Mouse (Mus musculus) midbrain, embryonic 15.5 days (tissue): ENCODE measurements at regions not wholly inside any gene's neighbourhood (a gene's known extent, or its start where the extent isn't known, plus 50 kb on each side); places are given as distances from the start of the nearest gene placed in this dataset.

Experiments used
- ATAC-seq: fragments of 200-750 bp; cut with Nextera tagmentation; replicated peaks from 2 replicates; pipeline ENCODE4 v1.8.0; 2017; ENCODE audit warnings: moderate TSS enrichment
- H3K27ac ChIP-seq: fragments of 300-500 bp; sonication (generic); 2 replicates; pipeline ENCODE4 v1.5.1; 2015; ENCODE audit warnings: mild to moderate bottlenecking, inconsistent platforms
- H3K27me3 ChIP-seq: fragments of 300-500 bp; sonication (generic); replicated peaks from 2 replicates; pipeline ENCODE4 v1.6.1; 2015; ENCODE audit warnings: inconsistent platforms
- H3K36me3 ChIP-seq: fragments of 300-500 bp; sonication (generic); replicated peaks from 2 replicates; pipeline ENCODE4 v1.6.1; 2015; ENCODE audit warnings: inconsistent platforms
- H3K4me1 ChIP-seq: fragments of 300-500 bp; sonication (generic); 2 replicates; pipeline ENCODE4 v1.6.1; 2015; ENCODE audit warnings: inconsistent platforms
- H3K4me2 ChIP-seq: fragments of 300-500 bp; sonication (generic); 2 replicates; pipeline ENCODE4 v1.6.1; 2015; ENCODE audit warnings: inconsistent platforms, mild to moderate bottlenecking, moderate library complexity
- H3K4me3 ChIP-seq: fragments of 300-500 bp; sonication (generic); 2 replicates; pipeline ENCODE4 v1.5.1; 2015; ENCODE audit warnings: mild to moderate bottlenecking, inconsistent platforms
- H3K9ac ChIP-seq: fragments of 300-500 bp; sonication (generic); 2 replicates; pipeline ENCODE4 v1.6.1; 2015; ENCODE audit warnings: mild to moderate bottlenecking, inconsistent platforms
- H3K9me3 ChIP-seq: fragments of 300-500 bp; sonication (generic); 2 replicates; pipeline ENCODE4 v1.6.1; 2016; ENCODE audit warnings: inconsistent platforms
- WGBS: fragments of 180-500 bp; shearing (Covaris S2); methylation state at CpG from one replicate; pipeline ENCODE4 v1.1.7; 2015; ENCODE audit warnings: mixed read lengths; 5-methylcytosine and 5-hydroxymethylcytosine counted together

DNA sequence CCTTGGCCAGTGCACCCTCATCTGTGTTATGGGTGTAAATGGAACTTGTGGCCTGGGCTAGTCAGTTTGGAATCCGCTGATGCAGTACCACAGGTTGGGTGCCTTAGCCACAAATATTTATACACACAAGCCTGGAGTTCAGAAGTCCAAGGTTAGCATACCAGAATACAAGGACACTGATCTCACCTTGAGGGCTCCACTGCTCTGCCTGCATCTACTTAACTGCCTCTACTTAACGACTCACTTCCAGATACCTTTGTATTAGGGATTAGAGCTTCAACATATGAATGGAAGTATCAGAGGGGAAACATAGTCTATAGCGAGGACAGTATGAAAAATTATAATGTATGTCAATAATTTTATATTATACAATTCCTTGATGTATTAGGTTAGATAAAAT, 57.5 kb downstream of the Tmem174 start:
- H3K4me2 ChIP-seq: no peak overlapping the region
- no peak overlapping the region for H3K4me3 ChIP-seq
- no peaks in the 10 kb centered on the region for H3K4me1 ChIP-seq
- no peaks in the 10 kb centered on the region for H3K36me3 ChIP-seq
- H3K27ac ChIP-seq: no peak overlapping the region
- peaks cover 78% of the 10 kb centered on the region for H3K27me3 ChIP-seq
- 86% methylated on average over 3 of the region's 3 CpGs for WGBS
- H3K9ac ChIP-seq: no peak overlapping the region
- H3K9me3 ChIP-seq: no peaks in the 10 kb centered on the region
- no peak for ATAC-seq

DNA sequence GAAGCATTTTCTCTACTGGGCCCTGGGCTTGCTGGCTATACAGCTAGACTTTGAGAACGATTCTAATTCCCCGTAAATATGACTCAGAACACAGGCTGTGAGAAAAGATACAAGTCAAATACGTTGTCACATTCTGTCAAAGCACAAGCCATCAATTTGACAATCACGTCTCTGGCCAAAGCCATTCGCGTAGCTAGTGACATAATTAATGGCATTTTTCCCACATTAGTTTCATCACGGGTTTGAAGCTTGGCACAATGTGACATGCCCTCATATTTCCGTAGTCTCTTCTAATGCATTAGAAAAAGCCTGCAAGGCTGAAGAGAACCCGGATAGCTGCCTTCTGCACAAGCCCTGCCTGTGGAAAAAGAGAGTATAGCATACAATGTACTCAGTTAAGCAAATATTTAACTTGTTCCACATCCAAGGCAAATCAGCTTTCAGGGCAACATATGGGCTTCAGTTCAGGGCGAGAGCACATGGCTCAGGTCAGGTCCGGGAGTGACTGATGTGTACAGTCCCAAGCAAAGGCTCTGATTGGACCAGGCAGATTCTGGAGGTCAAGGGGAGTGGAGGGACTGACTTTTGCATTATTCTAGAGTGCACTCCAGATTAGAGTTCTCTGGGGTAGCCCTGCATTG, 58.7 kb downstream of the Tmem174 start:
- H3K27me3 ChIP-seq: peaks cover 76% of the 10 kb centered on the region
- no peaks in the 10 kb centered on the region for H3K36me3 ChIP-seq
- H3K4me2 ChIP-seq: no peak overlapping the region
- H3K27ac ChIP-seq: no peak overlapping the region
- H3K9ac ChIP-seq: no peak overlapping the region
- ATAC-seq: no peak
- H3K4me1 ChIP-seq: peaks cover 5% of the 10 kb centered on the region
- 65% methylated on average over 11 of the region's 11 CpGs for WGBS
- no peaks in the 10 kb centered on the region for H3K9me3 ChIP-seq
- no peak overlapping the region for H3K4me3 ChIP-seq

DNA sequence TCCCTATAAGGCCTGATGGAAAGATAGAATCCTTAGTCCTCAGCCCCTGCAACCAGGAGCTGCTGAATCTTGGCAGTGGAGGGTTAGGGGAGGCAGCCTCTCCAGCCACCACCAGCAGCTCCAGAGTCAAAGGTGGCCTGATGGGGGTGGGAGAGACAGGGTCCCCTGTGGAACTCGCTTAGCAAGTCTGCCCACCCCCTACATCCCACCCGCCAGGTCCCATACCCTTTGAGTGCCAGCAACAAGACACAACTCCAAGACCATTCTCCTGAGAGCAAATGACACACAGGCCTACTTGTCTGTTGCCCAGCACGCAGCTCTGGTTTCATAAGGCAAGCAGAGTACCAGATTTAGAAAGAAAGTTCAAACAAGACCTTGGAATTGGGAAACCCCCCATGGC, 61.1 kb downstream of the Tmem174 start:
- Histone ChIP-seq H3K4me1 (peaks cover 21% of the 10 kb centered on the region), H3K27me3 (peaks cover 75% of the 10 kb centered on the region), H3K9ac (no peak overlapping the region), H3K36me3 (no peaks in the 10 kb centered on the region), H3K4me2 (no peak overlapping the region), H3K27ac (no peak overlapping the region), H3K4me3 (no peak overlapping the region), H3K9me3 (no peaks in the 10 kb centered on the region)
- WGBS: 71% methylated on average over 3 of the region's 3 CpGs
- ATAC-seq: no peak

DNA sequence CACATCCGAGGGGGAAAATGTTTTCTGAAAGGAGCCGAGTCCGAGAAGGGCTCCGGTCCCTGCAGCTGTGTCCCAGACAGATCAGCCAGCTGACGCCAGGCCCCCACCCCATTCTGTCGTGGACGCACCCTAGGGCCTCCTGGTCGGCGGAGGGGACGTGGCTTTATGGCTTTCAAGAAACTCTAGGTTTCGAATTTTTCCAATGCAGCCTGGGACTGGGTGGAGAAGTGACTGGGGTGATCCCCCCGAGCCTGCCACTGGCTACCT, 63.2 kb downstream of the Tmem174 start:
- peaks cover 75% of the 10 kb centered on the region for H3K27me3 ChIP-seq
- no peak overlapping the region for H3K4me2 ChIP-seq
- no peaks in the 10 kb centered on the region for H3K36me3 ChIP-seq
- 15% methylated on average over 12 of the region's 12 CpGs for WGBS
- no peak overlapping the region for H3K9ac ChIP-seq
- ATAC-seq: no peak
- peaks cover 21% of the 10 kb centered on the region for H3K4me1 ChIP-seq
- no peak overlapping the region for H3K27ac ChIP-seq
- H3K9me3 ChIP-seq: no peaks in the 10 kb centered on the region
- H3K4me3 ChIP-seq: no peak overlapping the region

DNA sequence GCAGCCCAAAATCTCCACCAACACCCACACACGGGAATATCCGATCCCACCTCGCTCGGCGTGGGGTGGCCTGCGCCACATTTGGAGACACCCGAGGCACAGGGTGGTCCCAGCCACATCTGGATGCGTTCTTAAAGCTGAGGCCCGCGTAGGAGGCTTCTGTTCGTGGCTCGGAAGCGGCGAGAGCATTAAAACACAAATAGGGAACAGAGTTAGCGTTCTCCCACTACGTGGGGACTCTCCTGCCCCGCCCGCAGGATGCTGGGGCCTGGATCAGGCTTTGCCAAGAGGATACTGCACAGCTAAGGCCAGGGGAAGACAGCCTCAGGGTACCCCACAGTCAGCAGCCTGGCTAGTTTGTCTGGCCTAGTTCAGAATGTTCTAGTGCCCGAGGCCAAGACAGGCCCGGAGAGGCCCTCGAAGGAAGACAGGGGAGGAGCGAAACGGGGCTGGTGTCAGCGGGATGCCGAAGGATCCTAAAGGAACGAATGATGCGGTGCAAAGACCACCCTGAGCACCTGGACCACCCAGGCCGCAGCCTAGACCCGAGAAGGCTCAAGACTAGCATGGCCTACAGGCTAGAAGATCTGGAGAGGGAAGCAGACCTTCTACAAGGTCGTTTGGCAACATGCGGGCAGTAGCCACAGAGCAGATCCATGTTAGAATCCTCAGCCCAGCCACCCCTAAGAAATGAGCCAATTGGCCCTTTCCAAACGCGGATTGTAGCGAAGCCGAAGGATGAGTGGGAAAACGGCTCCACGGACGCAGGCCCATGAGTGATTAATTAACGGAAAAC, 63.8 kb downstream of the Tmem174 start:
- peaks cover 72% of the 10 kb centered on the region for H3K27me3 ChIP-seq
- H3K9me3 ChIP-seq: no peaks in the 10 kb centered on the region
- peaks cover 21% of the 10 kb centered on the region for H3K4me1 ChIP-seq
- no peaks in the 10 kb centered on the region for H3K36me3 ChIP-seq
- H3K9ac ChIP-seq: 0 out of 2 replicates have a peak overlapping the region, but pooled peaks have one; percentile 2
- H3K4me3 ChIP-seq: peak overlapping the region; percentile 33
- peak; percentile 69 for ATAC-seq
- H3K27ac ChIP-seq: no peak overlapping the region
- peak overlapping the region; percentile 54 for H3K4me2 ChIP-seq
- WGBS: 10% methylated on average over 39 of the region's 39 CpGs

DNA sequence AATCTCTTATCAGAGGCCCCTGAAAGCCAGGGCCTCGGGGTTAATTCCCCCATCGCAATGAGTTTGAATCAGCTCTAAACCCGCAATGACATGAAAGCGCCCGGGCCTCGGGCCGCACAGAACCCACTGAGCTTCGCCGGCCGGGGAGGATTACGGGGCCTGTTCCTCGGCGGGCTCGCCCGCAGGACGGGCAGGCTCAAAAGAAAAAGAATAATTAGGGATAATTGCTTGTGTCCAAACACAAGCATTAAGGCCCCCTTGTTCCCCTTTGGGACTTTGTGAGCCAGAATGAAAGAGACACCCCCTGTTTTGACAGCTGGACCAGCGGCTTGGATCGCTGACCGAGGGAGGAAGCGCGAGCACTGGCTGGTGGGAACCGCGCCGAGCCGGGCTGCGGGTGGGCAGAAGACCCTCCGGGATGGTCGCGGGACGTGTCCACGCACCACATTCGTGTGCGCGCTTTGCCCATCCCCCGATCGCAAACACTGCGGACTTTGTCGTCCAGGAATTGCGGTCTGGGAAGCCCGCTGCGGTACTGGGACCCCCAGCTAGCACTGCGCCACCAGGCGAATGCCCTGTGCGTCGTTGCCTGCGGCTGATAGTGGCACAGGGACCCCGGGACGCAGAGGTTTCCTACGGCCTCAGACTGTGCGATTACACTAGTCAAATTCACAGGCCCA, 64.5 kb downstream of the Tmem174 start:
- under 1% methylated on average over 50 of the region's 50 CpGs for WGBS
- peak overlapping the region; percentile 54 for H3K4me2 ChIP-seq
- H3K27me3 ChIP-seq: peaks cover 69% of the 10 kb centered on the region

DNA sequence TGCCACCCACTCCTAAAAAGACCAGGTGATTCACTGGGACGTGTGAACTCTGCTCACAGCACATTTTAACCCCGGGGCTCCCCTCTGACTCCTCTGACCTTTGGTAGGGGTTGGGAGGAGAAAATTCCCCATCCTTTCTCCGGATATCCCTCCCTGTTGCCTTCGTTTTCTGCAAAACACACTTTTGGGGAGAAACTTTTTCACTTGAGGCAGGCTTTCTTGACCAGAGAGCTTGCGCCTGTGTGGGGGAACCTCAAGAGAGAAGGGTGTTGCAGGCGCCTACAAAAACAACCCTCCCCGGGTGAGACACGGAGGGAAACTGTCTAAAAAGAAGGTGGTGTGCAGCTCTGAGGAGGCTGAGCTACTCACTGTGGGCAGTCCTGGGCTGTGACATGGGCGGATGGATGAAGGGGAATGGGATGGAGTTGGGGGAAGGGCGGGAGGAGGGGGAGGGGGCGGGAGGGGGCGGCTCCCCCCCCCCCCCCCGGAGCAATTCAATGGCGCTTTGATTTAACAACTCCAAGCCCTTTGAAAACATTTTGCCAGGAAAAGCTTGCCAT, 65.1 kb downstream of the Tmem174 start:
- Histone ChIP-seq H3K27ac (no peak overlapping the region), H3K4me2 (peak overlapping the region; percentile 54), H3K4me3 (peak overlapping the region; percentile 33), H3K4me1 (peaks cover 21% of the 10 kb centered on the region), H3K27me3 (peaks cover 65% of the 10 kb centered on the region), H3K9me3 (no peaks in the 10 kb centered on the region), H3K9ac (no peak overlapping the region), H3K36me3 (no peaks in the 10 kb centered on the region)
- WGBS: 2% methylated on average over 10 of the region's 14 CpGs
- ATAC-seq: peak; percentile 59; the same call in 1 of the 2 replicates

More for the DNA sequence above, 64.5 kb downstream of the Tmem174 start:
- Histone ChIP-seq H3K27ac (no peak overlapping the region), H3K9ac (peak overlapping the region; percentile 2; the same call in 1 of the 2 replicates), H3K36me3 (no peaks in the 10 kb centered on the region), H3K9me3 (no peaks in the 10 kb centered on the region), H3K4me3 (peak overlapping the region; percentile 33), H3K4me1 (peaks cover 21% of the 10 kb centered on the region)
- peak; percentile 71 for ATAC-seq

DNA sequence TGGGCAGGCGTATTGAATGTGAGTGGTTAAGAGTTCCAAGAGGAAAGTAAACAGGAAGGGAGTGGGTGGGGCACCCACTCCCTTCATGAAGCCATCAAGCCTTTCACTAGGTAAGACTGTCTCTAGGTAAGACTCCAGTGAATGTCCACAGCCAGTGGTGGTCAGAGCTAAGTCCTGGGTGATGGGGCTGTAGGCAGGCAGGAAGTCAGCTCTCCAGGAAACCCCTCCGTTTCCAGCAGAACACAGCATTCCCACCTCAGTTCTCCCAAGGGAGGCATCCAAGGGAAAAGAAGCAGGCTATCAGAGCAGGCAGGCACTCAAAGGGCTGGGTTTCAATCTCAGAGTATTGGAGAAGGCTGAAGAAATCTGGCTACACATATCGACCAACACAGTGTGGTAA, 66.2 kb downstream of the Tmem174 start:
- Histone ChIP-seq H3K4me1 (peaks cover 21% of the 10 kb centered on the region), H3K27ac (no peak overlapping the region), H3K4me3 (no peak overlapping the region), H3K9me3 (no peaks in the 10 kb centered on the region), H3K9ac (no peak overlapping the region), H3K4me2 (no peak overlapping the region), H3K27me3 (peaks cover 63% of the 10 kb centered on the region), H3K36me3 (no peaks in the 10 kb centered on the region)
- ATAC-seq: no peak
- WGBS: 39% methylated on average over 3 of the region's 3 CpGs

DNA sequence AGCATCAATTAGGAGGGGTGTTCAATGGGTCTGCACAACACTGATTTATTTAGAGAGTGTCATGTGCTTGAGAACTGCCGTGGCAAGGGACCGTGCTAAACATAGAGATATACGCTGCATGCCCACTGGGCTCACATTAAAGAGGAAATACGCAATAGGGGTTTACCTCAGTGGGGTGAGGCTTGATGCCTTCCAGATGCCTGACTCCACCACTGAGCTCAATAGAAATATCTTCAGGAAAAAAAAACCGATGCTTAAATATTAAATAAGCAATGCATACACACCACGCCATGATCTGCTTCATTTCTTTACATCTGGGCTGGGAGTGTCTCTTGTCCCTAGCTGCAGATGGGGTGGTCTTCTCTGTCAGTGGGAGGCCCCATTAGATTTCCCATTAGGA, 63.9 kb upstream of the Gm10320 start:
- H3K27me3 ChIP-seq: peaks cover 5% of the 10 kb centered on the region
- H3K9ac ChIP-seq: no peak overlapping the region
- no peaks in the 10 kb centered on the region for H3K4me1 ChIP-seq
- H3K27ac ChIP-seq: no peak overlapping the region
- H3K4me2 ChIP-seq: no peak overlapping the region
- H3K9me3 ChIP-seq: no peaks in the 10 kb centered on the region
- WGBS: 86% methylated on average over 6 of the region's 6 CpGs
- H3K36me3 ChIP-seq: no peaks in the 10 kb centered on the region
- ATAC-seq: no peak
- H3K4me3 ChIP-seq: no peak overlapping the region

DNA sequence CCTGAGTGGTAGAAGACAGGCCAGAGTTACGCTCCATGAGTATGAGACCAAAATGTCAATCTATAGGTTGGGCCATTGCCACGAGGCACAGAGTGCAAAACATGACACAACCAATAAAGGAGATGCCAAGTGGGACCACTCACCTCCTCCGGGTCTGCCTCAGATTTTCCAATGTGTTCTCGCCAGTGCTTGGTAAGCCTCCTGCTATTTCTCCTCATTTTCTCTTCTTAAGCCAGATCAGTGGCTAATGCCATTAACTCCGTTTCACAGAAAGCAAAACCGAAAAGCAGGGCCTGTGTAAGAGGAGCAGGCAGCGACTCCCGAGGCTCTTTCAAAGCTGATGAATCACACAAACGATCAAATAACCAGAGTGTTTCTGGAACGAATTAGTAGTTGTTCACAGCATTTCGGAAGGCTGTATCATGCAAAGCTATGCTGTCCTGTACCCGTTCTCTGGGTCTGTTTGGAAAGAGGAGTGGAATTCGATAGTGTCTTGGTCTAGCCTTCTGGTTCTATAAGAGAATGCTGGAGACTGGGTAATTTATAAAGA, 59.7 kb upstream of the Gm10320 start:
- Histone ChIP-seq H3K4me1 (no peaks in the 10 kb centered on the region), H3K36me3 (no peaks in the 10 kb centered on the region), H3K9me3 (no peaks in the 10 kb centered on the region), H3K4me2 (no peak overlapping the region), H3K4me3 (no peak overlapping the region), H3K27ac (no peak overlapping the region), H3K27me3 (peaks cover 3% of the 10 kb centered on the region; the same call in 1 of the 2 replicates), H3K9ac (no peak overlapping the region)
- no peak for ATAC-seq
- WGBS: 68% methylated on average over 13 of the region's 13 CpGs

DNA sequence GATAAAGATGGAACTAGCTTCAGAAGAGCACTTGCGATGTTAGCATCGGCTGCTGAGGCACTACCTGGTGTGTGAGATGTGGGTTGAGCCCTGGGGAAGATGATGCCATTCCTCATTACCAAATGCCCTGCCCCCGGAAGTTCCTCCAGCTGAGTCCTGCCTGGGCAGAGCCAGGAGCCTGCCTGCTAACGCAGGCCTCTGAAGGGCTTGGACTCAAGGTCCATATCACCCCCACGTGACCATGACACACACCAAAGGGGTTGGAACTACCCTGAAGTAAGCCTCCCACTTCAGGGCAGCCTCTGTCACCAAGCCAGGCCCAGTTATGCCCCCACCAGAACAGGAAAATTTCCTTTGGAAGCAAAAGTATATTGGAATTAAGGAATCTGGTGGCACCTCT, 55.4 kb upstream of the Gm10320 start:
- Histone ChIP-seq H3K4me2 (no peak overlapping the region), H3K9me3 (no peaks in the 10 kb centered on the region)
- WGBS: 84% methylated on average over 5 of the region's 5 CpGs

DNA sequence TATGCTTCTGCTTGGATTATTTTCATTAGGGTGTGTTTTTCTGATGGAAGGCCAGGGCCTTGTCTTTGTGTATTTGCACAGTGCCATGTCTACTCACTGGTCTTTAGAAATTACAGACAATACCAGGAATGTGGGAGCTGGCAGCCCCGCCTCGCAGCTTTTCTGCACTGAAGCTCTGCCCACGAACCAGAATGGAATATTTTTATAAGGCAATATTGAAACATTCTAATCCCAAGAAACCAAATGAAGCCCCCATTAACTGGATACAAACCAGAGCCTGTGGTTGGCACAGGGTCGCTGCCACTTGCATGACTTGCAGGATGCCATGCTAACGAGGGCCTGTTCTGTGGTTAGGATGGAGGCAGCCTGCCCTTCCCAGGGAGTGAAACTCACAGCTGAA, 54.3 kb upstream of the Gm10320 start:
- no peak for ATAC-seq
- 0 out of 2 replicates have a peak, but pooled peaks cover 3% of the 10 kb centered on the region for H3K27me3 ChIP-seq

More for the DNA sequence above, 55.4 kb upstream of the Gm10320 start:
- 0 out of 2 replicates have a peak, but pooled peaks cover 3% of the 10 kb centered on the region for H3K27me3 ChIP-seq
- H3K36me3 ChIP-seq: no peaks in the 10 kb centered on the region
- no peak overlapping the region for H3K4me3 ChIP-seq
- H3K9ac ChIP-seq: no peak overlapping the region
- no peak overlapping the region for H3K27ac ChIP-seq
- H3K4me1 ChIP-seq: no peaks in the 10 kb centered on the region
- no peak for ATAC-seq

More for the DNA sequence above, 54.3 kb upstream of the Gm10320 start:
- H3K9ac ChIP-seq: no peak overlapping the region
- 21% methylated on average over 5 of the region's 5 CpGs for WGBS
- H3K4me1 ChIP-seq: no peaks in the 10 kb centered on the region
- H3K9me3 ChIP-seq: no peaks in the 10 kb centered on the region
- no peak overlapping the region for H3K4me3 ChIP-seq
- H3K27ac ChIP-seq: no peak overlapping the region
- no peak overlapping the region for H3K4me2 ChIP-seq
- H3K36me3 ChIP-seq: no peaks in the 10 kb centered on the region
